Mouse (Mus musculus): ENCODE measurements around the gene Tbc1d24.

DNA sequence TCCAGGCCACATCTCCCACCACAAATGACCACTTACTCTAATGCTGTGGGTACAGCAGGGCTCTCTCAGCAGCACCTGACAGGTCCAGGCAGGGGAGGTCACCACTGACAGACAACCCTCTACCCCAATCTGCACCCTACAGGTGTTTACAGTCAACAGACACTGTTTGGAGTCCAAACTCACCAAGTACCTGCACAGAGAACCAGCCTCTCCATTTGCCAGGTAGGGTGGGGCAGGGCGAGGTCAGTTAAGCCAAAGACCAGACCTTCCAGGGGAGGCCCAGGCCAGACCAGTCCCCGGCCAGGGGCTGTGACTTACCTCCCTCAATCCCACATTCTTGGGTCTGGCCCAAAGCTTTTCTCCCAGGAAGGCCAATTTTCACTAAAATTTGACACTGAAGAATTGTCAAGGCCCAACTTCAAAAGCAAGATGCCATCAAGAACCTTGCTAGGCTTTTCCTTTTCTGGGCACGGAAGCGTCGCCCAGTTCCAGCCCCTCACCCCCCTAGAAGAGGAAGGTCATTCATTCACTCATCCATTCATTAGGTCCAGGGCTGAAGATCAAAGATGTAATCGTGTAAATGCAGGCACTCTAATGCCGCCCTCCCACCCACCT, 37.4 kb downstream of the Tbc1d24 start:
- TF ChIP-seq POLR2A (IDR thresholded peaks at IDR 0.05; ENCODE audit: extremely low read depth, insufficient read depth, low read length): no peak
- TF ChIP-seq CTCF (IDR thresholded peaks at IDR 0.05; ENCODE audit: low read depth, low read length): no peak
